Mouse (Mus musculus) midbrain, embryonic 10.5 days (tissue): ENCODE data around the gene Susd1. TPM values are rescaled to one million over a fixed set of nuclear protein-coding genes. Genes with fewer than 3 reads are reported as not detected.
"Not testable (repeated sequence)": the region's sequence is repeated elsewhere in the genome, so short reads cannot be mapped to it uniquely, and the experiment has no call there.

Source experiments
- DNase-seq: peaks from one replicate; pipeline ENCODE4 v3.0.0-alpha.2; 2017; ENCODE audit warnings: low spot score
- H3K27ac ChIP-seq: fragments of 300-500 bp; sonication (generic); replicated peaks from 2 replicates; pipeline ENCODE4 v1.5.1; 2016; ENCODE audit warnings: mild to moderate bottlenecking
- H3K27me3 ChIP-seq: fragments of 300-500 bp; sonication (generic); 2 replicates; pipeline ENCODE4 v1.6.1; 2016; ENCODE audit warnings: low read depth, mild to moderate bottlenecking; ENCODE audit not compliant: poor library complexity, severe bottlenecking
- H3K36me3 ChIP-seq: fragments of 300-500 bp; sonication (generic); 2 replicates; pipeline ENCODE4 v1.6.1; 2016; ENCODE audit warnings: mild to moderate bottlenecking, moderate library complexity
- H3K4me1 ChIP-seq: fragments of 300-500 bp; sonication (generic); 2 replicates; pipeline ENCODE4 v1.6.1; 2016
- H3K4me3 ChIP-seq: fragments of 300-500 bp; sonication (generic); 2 replicates; pipeline ENCODE4 v1.5.1; 2016; ENCODE audit warnings: mild to moderate bottlenecking, moderate library complexity
- H3K9me3 ChIP-seq: fragments of 300-500 bp; sonication (generic); replicated peaks from 2 replicates; pipeline ENCODE4 v1.6.1; 2016; ENCODE audit warnings: mild to moderate bottlenecking
- WGBS: fragments of 180-500 bp; shearing (Covaris S2); methylation state at CpG from one replicate; pipeline ENCODE4 v1.1.7; 2016; 5-methylcytosine and 5-hydroxymethylcytosine counted together
- polyA plus RNA-seq: library from polyadenylated mRNA; unstranded; fragments of >200 nt; fragmentation: Nextera tagmentation; extraction: Ambion mirVana; gene quantifications from 2 replicates; pipeline ENCODE4 v1.2.1, GENCODE M21; 2016

Susd1 gene
- polyA plus RNA-seq, 1 experiment from 2014 or later: 1.8 TPM

- Histone ChIP-seq H3K27ac (no peak overlapping the region), H3K36me3 (no peaks in the 10 kb centered on the region), H3K4me1 (no peaks in the 10 kb centered on the region), H3K4me3 (no peak overlapping the region), H3K9me3 (no peaks in the 10 kb centered on the region), H3K27me3 (no peaks in the 10 kb centered on the region)
- no peak for DNase-seq
- 85% methylated on average over 3 of the region's 3 CpGs for WGBS
Observed at GRCm38 (mm10) chr4:59294661-59295060, 143.8 kb downstream of the Susd1 start.

DNA sequence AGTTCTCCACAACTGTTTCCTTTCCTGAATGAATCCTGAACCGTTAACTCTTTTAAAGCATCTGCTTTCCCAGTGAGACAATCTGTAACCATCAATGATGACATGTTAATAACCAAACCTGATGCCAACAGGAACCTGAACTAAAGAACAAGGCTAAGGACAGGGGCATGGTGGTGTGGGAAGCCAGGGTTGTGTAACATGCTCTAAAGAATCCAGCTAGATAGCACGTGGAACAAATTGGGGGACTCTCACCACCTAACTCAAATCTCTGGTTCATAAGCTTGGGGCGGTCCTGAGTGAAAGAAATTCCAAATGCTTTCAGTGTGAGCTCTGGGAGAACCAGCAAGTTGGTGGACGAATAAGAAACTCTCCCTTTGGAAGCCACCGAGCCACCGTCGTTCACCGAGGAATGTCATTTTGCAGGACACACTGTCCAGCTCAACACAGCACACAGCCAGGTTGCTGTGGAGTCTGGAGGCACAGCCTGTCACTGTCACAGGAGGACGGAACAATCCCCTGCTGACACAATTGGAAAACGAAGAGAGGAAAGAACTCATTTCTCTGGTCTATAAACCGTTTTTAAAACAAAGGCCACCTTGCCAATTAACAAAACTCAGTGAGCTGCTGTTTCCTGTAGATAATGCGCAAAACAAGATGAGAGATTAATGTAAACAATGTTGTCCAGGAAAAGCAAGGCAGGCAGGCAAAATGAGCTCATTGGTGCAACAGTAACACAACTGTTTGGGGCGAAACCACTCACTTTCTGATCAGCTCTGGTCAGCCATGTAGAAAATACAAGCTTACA, 146.3 kb downstream of the Susd1 start:
- H3K27me3 ChIP-seq: no peaks in the 10 kb centered on the region
- no peaks in the 10 kb centered on the region for H3K9me3 ChIP-seq
- no peaks in the 10 kb centered on the region for H3K4me1 ChIP-seq
- H3K27ac ChIP-seq: no peak overlapping the region
- H3K36me3 ChIP-seq: no peaks in the 10 kb centered on the region
- no peak overlapping the region for H3K4me3 ChIP-seq
- DNase-seq: no peak
- 87% methylated on average over 13 of the region's 13 CpGs for WGBS

- Histone ChIP-seq H3K27ac (no peak overlapping the region), H3K9me3 (no peaks in the 10 kb centered on the region), H3K4me1 (no peaks in the 10 kb centered on the region), H3K36me3 (no peaks in the 10 kb centered on the region), H3K4me3 (no peak overlapping the region), H3K27me3 (no peaks in the 10 kb centered on the region)
- DNase-seq: no peak
- WGBS: 75% methylated on average over 6 of the region's 6 CpGs
Observed at GRCm38 (mm10) chr4:59290972-59291576, 147.4 kb downstream of the Susd1 start.

DNA sequence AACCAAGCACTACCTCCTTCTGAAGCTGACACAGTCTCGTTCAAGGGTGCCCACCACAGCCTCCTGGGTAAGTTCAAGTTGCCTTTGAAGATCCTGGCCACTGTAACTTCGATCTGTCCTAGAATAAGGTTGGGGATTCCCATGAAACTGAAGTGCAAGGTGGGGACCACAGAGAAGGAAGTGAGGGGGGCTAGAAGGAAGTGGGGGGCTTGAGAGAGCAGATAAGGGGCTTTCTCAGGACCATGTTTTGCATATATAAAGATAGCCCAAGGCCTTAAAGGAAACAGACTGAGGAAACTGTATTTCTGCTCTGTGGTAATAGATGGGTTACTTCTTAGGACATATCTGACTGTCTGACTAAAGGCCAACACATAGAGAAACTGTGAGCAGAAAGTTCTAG, 151.3 kb downstream of the Susd1 start:
- peaks cover 11% of the 10 kb centered on the region for H3K4me1 ChIP-seq
- WGBS: 85% methylated on average over 2 of the region's 2 CpGs
- no peaks in the 10 kb centered on the region for H3K9me3 ChIP-seq
- DNase-seq: no peak
- no peaks in the 10 kb centered on the region for H3K27me3 ChIP-seq
- no peaks in the 10 kb centered on the region for H3K36me3 ChIP-seq
- no peak overlapping the region for H3K4me3 ChIP-seq
- no peak overlapping the region for H3K27ac ChIP-seq

DNA sequence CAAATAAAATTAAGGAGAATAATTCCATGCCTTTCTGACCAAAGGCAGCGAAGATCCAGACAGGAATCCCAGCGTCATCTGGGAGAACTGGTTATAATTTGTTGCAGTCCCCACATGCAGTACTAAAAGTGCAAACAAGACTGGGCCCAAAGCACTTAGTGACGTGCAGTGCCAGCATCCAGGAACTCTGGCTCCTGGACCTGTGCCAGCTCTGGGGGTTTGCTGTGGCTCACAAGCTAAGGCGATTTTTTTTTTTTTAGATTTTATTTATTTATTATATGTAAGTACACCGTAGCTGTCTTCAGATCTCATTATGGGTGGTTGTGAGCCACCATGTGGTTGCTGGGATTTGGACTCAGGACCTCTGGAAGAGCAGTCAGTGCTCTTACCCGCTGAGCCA, 152.1 kb downstream of the Susd1 start:
- WGBS: 88% methylated on average over 6 of the region's 6 CpGs

GRCm38 (mm10) chr4:59282699-59283487, 155.5 kb downstream of the Susd1 start:
- H3K9me3 ChIP-seq: no peaks in the 10 kb centered on the region
- peak; percentile 15 for DNase-seq
- no peak overlapping the region for H3K4me3 ChIP-seq
- H3K27ac ChIP-seq: peak overlapping the region; percentile 13; the same call in 1 of the 2 replicates
- H3K27me3 ChIP-seq: no peaks in the 10 kb centered on the region
- 37% methylated on average over 8 of the region's 8 CpGs for WGBS
- H3K4me1 ChIP-seq: peaks cover 12% of the 10 kb centered on the region
- H3K36me3 ChIP-seq: no peaks in the 10 kb centered on the region

More for the DNA sequence above, 152.1 kb downstream of the Susd1 start:
- H3K27me3 ChIP-seq, H3K36me3 ChIP-seq, DNase-seq, H3K9me3 ChIP-seq, H3K4me3 ChIP-seq, H3K27ac ChIP-seq: not testable (repeated sequence)
- H3K4me1 ChIP-seq: peaks cover 12% of the 10 kb centered on the region

GRCm38 (mm10) chr4:59282137-59282536, 156.3 kb downstream of the Susd1 start:
- DNase-seq: no peak
- Histone ChIP-seq H3K4me1 (peaks cover 12% of the 10 kb centered on the region), H3K27ac (0 out of 2 replicates have a peak overlapping the region, but pooled peaks have one; percentile 13), H3K27me3 (no peaks in the 10 kb centered on the region), H3K36me3 (no peaks in the 10 kb centered on the region), H3K4me3 (no peak overlapping the region), H3K9me3 (no peaks in the 10 kb centered on the region)
- WGBS: 36% methylated on average over 7 of the region's 7 CpGs

GRCm38 (mm10) chr4:59280876-59281275, 157.6 kb downstream of the Susd1 start:
- WGBS: 85% methylated on average over 5 of the region's 5 CpGs
- H3K36me3 ChIP-seq: no peaks in the 10 kb centered on the region
- DNase-seq: no peak
- peaks cover 12% of the 10 kb centered on the region for H3K4me1 ChIP-seq
- H3K9me3 ChIP-seq: no peaks in the 10 kb centered on the region
- H3K4me3 ChIP-seq: no peak overlapping the region
- no peaks in the 10 kb centered on the region for H3K27me3 ChIP-seq
- no peak overlapping the region for H3K27ac ChIP-seq

DNA sequence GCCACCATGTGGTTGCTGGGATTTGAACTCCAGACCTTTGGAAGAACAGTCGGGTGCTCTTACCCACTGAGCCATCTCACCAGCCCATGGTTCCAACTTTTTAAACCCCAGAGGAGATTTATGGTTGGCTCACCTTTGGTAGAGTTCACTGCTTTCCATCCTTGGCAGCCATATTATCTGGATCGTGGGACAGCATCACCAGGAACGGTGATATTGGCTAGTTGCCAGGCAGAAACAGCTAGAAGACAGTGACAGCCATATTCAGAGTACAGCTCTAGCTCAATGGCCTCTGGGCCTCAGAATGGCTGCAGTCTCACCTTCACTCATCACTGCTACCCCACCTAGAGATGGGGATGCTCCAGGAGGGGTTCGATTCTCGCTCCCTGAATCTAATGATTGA, 159.3 kb downstream of the Susd1 start:
- 92% methylated on average over 5 of the region's 5 CpGs for WGBS
- Histone ChIP-seq H3K27ac (no peak overlapping the region), H3K9me3 (no peaks in the 10 kb centered on the region), H3K36me3 (no peaks in the 10 kb centered on the region), H3K27me3 (no peaks in the 10 kb centered on the region), H3K4me3 (no peak overlapping the region), H3K4me1 (peaks cover 12% of the 10 kb centered on the region)
- no peak for DNase-seq

GRCm38 (mm10) chr4:59278410-59278809, 160.0 kb downstream of the Susd1 start:
- H3K27me3 ChIP-seq: no peaks in the 10 kb centered on the region
- peaks cover 12% of the 10 kb centered on the region for H3K4me1 ChIP-seq
- H3K9me3 ChIP-seq: no peaks in the 10 kb centered on the region
- no peak overlapping the region for H3K4me3 ChIP-seq
- H3K27ac ChIP-seq: no peak overlapping the region
- no peaks in the 10 kb centered on the region for H3K36me3 ChIP-seq
- 87% methylated on average over 7 of the region's 7 CpGs for WGBS
- no peak for DNase-seq

DNA sequence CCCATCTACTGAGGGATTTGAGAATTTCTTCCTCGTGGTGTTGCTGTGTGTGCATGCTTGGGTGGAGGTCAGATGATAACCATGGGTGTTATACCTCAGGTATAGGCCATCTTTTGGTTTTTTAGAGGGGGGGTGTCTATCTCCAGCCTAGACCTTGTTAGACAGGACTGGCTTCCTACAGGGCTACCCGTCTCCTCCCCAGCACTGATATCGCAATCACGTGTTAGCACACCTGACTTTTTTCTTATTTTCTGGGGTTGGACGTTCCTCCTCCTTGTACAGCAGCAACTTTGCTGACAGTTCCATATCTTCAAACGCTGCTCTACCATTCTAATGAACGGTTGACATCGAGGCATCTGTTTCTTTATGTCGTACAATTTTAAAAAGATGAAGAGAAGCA, 160.5 kb downstream of the Susd1 start:
- WGBS: 93% methylated on average over 9 of the region's 9 CpGs
- H3K9me3 ChIP-seq: no peaks in the 10 kb centered on the region
- DNase-seq: no peak

DNA sequence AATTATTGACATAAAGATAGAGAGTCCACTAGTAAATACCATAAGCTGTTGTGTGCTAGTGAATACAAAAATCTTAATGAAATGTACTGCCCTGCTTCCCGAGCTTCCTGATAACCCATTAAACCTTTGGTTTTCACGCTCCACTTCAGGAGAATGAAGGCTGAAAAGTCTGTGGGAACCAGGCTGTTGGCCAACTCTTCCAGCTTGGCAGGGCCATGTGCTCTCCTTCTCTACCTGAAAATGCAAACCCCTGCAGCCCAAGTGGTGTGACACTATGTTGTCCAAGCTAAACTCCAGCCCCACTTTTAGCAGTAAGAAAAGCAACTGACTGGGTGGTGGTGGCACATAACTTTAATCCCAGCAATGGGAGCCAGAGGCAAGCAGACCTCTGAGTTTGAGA, 162.5 kb downstream of the Susd1 start:
- no peaks in the 10 kb centered on the region for H3K9me3 ChIP-seq
- WGBS: 82% methylated on average over 2 of the region's 2 CpGs
- H3K27ac ChIP-seq: no peak overlapping the region
- H3K4me1 ChIP-seq: no peaks in the 10 kb centered on the region
- no peak for DNase-seq
- H3K4me3 ChIP-seq: no peak overlapping the region
- no peaks in the 10 kb centered on the region for H3K27me3 ChIP-seq
- no peaks in the 10 kb centered on the region for H3K36me3 ChIP-seq

More for the DNA sequence above, 160.5 kb downstream of the Susd1 start:
- Histone ChIP-seq H3K27ac (no peak overlapping the region), H3K36me3 (no peaks in the 10 kb centered on the region), H3K4me1 (peaks cover 10% of the 10 kb centered on the region), H3K4me3 (no peak overlapping the region), H3K27me3 (no peaks in the 10 kb centered on the region)

DNA sequence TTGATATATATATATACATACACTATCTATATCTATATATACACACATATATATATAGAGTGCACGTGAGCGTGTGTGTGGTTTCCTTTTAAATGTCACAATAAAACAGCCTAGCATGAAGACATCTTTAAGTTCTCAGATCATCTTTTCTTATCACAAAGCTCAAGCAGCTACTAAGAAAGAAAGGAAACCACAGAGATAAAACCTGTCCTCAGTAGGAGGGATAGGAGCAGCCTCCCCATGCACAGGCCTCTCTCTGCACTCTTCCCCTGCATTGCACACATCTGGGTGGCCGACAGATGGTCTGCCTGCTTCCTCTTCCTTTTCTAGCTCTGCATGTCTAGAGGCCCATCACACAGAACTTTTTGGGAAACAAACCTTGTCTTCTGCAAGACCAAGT, 162.9 kb downstream of the Susd1 start:
- DNase-seq: no peak
- Histone ChIP-seq H3K4me1 (no peaks in the 10 kb centered on the region), H3K27ac (no peak overlapping the region), H3K9me3 (no peaks in the 10 kb centered on the region), H3K36me3 (no peaks in the 10 kb centered on the region), H3K4me3 (no peak overlapping the region), H3K27me3 (no peaks in the 10 kb centered on the region)
- 87% methylated on average over 3 of the region's 3 CpGs for WGBS
